Mouse (Mus musculus): ENCODE results near the gene Cftr. TPM values are rescaled to one million over a fixed set of nuclear protein-coding genes. Genes with fewer than 3 reads are reported as not detected.

The Cftr gene
- polyA plus RNA-seq, 1 experiment from 2014 or later = 0.39 TPM

GRCm38 (mm10) chr6:18182903-18183302, 12.4 kb downstream of the Cftr start:
- ATAC-seq (ENCODE audit: low FRiP score) (no peak), DNase-seq (ENCODE audit: low spot score) (no peak)
- Histone ChIP-seq H3K4me3 (replicated peaks; ENCODE audit: low read length) (no peak overlapping the region), H3K4me2 (replicated peaks) (no peak overlapping the region), H3K27me3 (ENCODE audit: control insufficient read depth, insufficient read depth, low read length) (no peaks in the 10 kb centered on the region), H3K36me3 (replicated peaks; ENCODE audit: control insufficient read depth, insufficient read depth) (no peaks in the 10 kb centered on the region), H3K9me3 (ENCODE audit: control insufficient read depth, low read length) (no peaks in the 10 kb centered on the region), H3K4me1 (replicated peaks; ENCODE audit: control insufficient read depth, insufficient read depth, low read length) (no peaks in the 10 kb centered on the region), H3K9ac (no peak overlapping the region), H3K27ac (no peak overlapping the region)

GRCm38 (mm10) chr6:18220691-18221090, 50.2 kb downstream of the Cftr start:
- Histone ChIP-seq H3K27me3 (ENCODE audit: control insufficient read depth, insufficient read depth, low read length) (no peaks in the 10 kb centered on the region), H3K4me3 (replicated peaks; ENCODE audit: low read length) (no peak overlapping the region), H3K9ac (no peak overlapping the region), H3K4me2 (replicated peaks) (no peak overlapping the region), H3K4me1 (replicated peaks; ENCODE audit: control insufficient read depth, insufficient read depth, low read length) (no peaks in the 10 kb centered on the region), H3K27ac (no peak overlapping the region), H3K36me3 (replicated peaks; ENCODE audit: control insufficient read depth, insufficient read depth) (no peaks in the 10 kb centered on the region), H3K9me3 (ENCODE audit: control insufficient read depth, low read length) (no peaks in the 10 kb centered on the region)
- 94% methylated on average over 1 of the region's 1 CpGs for WGBS
- no peak for ATAC-seq (ENCODE audit: low FRiP score)
- DNase-seq (ENCODE audit: low spot score) = no peak

GRCm38 (mm10) chr6:18223206-18223605, 52.7 kb downstream of the Cftr start:
- 93% methylated on average over 4 of the region's 4 CpGs for WGBS
- no peak overlapping the region for H3K4me3 ChIP-seq (replicated peaks; ENCODE audit: low read length)
- ATAC-seq (ENCODE audit: low FRiP score) = no peak
- no peaks in the 10 kb centered on the region for H3K27me3 ChIP-seq (ENCODE audit: control insufficient read depth, insufficient read depth, low read length)
- H3K4me2 ChIP-seq (replicated peaks) = no peak overlapping the region
- H3K9ac ChIP-seq = no peak overlapping the region
- H3K36me3 ChIP-seq (replicated peaks; ENCODE audit: control insufficient read depth, insufficient read depth) = no peaks in the 10 kb centered on the region
- DNase-seq (ENCODE audit: low spot score) = no peak
- no peaks in the 10 kb centered on the region for H3K4me1 ChIP-seq (replicated peaks; ENCODE audit: control insufficient read depth, insufficient read depth, low read length)
- no peaks in the 10 kb centered on the region for H3K9me3 ChIP-seq (ENCODE audit: control insufficient read depth, low read length)
- H3K27ac ChIP-seq = no peak overlapping the region

- ATAC-seq (ENCODE audit: low FRiP score) (no peak), DNase-seq (ENCODE audit: low spot score) (no peak)
- Histone ChIP-seq H3K9ac (no peak overlapping the region), H3K27me3 (ENCODE audit: control insufficient read depth, insufficient read depth, low read length) (no peaks in the 10 kb centered on the region), H3K36me3 (replicated peaks; ENCODE audit: control insufficient read depth, insufficient read depth) (no peaks in the 10 kb centered on the region), H3K4me1 (replicated peaks; ENCODE audit: control insufficient read depth, insufficient read depth, low read length) (no peaks in the 10 kb centered on the region), H3K4me2 (replicated peaks) (no peak overlapping the region), H3K27ac (no peak overlapping the region), H3K4me3 (replicated peaks; ENCODE audit: low read length) (no peak overlapping the region), H3K9me3 (ENCODE audit: control insufficient read depth, low read length) (no peaks in the 10 kb centered on the region)
- WGBS = 2% methylated on average over 3 of the region's 3 CpGs
Observed at GRCm38 (mm10) chr6:18225157-18225556, 54.7 kb downstream of the Cftr start.

- Histone ChIP-seq H3K4me3 (replicated peaks; ENCODE audit: low read length) (no peak overlapping the region), H3K4me1 (replicated peaks; ENCODE audit: control insufficient read depth, insufficient read depth, low read length) (no peaks in the 10 kb centered on the region), H3K27ac (no peak overlapping the region), H3K36me3 (replicated peaks; ENCODE audit: control insufficient read depth, insufficient read depth) (no peaks in the 10 kb centered on the region), H3K9me3 (ENCODE audit: control insufficient read depth, low read length) (no peaks in the 10 kb centered on the region), H3K9ac (no peak overlapping the region), H3K4me2 (replicated peaks) (no peak overlapping the region), H3K27me3 (ENCODE audit: control insufficient read depth, insufficient read depth, low read length) (no peaks in the 10 kb centered on the region)
- DNase-seq (ENCODE audit: low spot score) = no peak
- ATAC-seq (ENCODE audit: low FRiP score) = no peak
- WGBS = 52% methylated on average over 1 of the region's 1 CpGs
Observed at GRCm38 (mm10) chr6:18246495-18246894, 76.0 kb downstream of the Cftr start.

- no peaks in the 10 kb centered on the region for H3K9me3 ChIP-seq (ENCODE audit: control insufficient read depth, low read length)
- H3K36me3 ChIP-seq (replicated peaks; ENCODE audit: control insufficient read depth, insufficient read depth) = no peaks in the 10 kb centered on the region
Observed at GRCm38 (mm10) chr6:18247891-18248463, 77.5 kb downstream of the Cftr start.

GRCm38 (mm10) chr6:18248464-18248863, 78.0 kb downstream of the Cftr start:
- no peak for ATAC-seq (ENCODE audit: low FRiP score)
- H3K27me3 ChIP-seq (ENCODE audit: control insufficient read depth, insufficient read depth, low read length) = no peaks in the 10 kb centered on the region
- 63% methylated on average over 4 of the region's 4 CpGs for WGBS
- H3K4me3 ChIP-seq (replicated peaks; ENCODE audit: low read length) = no peak overlapping the region
- H3K27ac ChIP-seq = no peak overlapping the region
- DNase-seq (ENCODE audit: low spot score) = no peak
- no peaks in the 10 kb centered on the region for H3K4me1 ChIP-seq (replicated peaks; ENCODE audit: control insufficient read depth, insufficient read depth, low read length)
- H3K9me3 ChIP-seq (ENCODE audit: control insufficient read depth, low read length) = no peaks in the 10 kb centered on the region
- no peak overlapping the region for H3K4me2 ChIP-seq (replicated peaks)
- H3K9ac ChIP-seq = no peak overlapping the region
- no peaks in the 10 kb centered on the region for H3K36me3 ChIP-seq (replicated peaks; ENCODE audit: control insufficient read depth, insufficient read depth)

More at GRCm38 (mm10) chr6:18247891-18248463, 77.5 kb downstream of the Cftr start:
- ATAC-seq (ENCODE audit: low FRiP score) = no peak
- WGBS = 67% methylated on average over 2 of the region's 2 CpGs
- Histone ChIP-seq H3K4me3 (replicated peaks; ENCODE audit: low read length) (no peak overlapping the region), H3K4me2 (replicated peaks) (no peak overlapping the region), H3K27ac (no peak overlapping the region), H3K9ac (no peak overlapping the region), H3K4me1 (replicated peaks; ENCODE audit: control insufficient read depth, insufficient read depth, low read length) (no peaks in the 10 kb centered on the region), H3K27me3 (ENCODE audit: control insufficient read depth, insufficient read depth, low read length) (no peaks in the 10 kb centered on the region)
- no peak for DNase-seq (ENCODE audit: low spot score)

GRCm38 (mm10) chr6:18254586-18254985, 84.1 kb downstream of the Cftr start:
- ATAC-seq (ENCODE audit: low FRiP score) (no peak), DNase-seq (ENCODE audit: low spot score) (no peak)
- H3K4me1 ChIP-seq (replicated peaks; ENCODE audit: control insufficient read depth, insufficient read depth, low read length) = no peaks in the 10 kb centered on the region
- H3K27me3 ChIP-seq (ENCODE audit: control insufficient read depth, insufficient read depth, low read length) = peaks cover 6% of the 10 kb centered on the region; the same call in 1 of the 2 replicates
- H3K4me2 ChIP-seq (replicated peaks) = no peak overlapping the region
- no peaks in the 10 kb centered on the region for H3K36me3 ChIP-seq (replicated peaks; ENCODE audit: control insufficient read depth, insufficient read depth)
- no peaks in the 10 kb centered on the region for H3K9me3 ChIP-seq (ENCODE audit: control insufficient read depth, low read length)
- no peak overlapping the region for H3K4me3 ChIP-seq (replicated peaks; ENCODE audit: low read length)
- no peak overlapping the region for H3K9ac ChIP-seq
- WGBS = 24% methylated on average over 5 of the region's 5 CpGs
- H3K27ac ChIP-seq = no peak overlapping the region

GRCm38 (mm10) chr6:18270983-18271382, 100.5 kb downstream of the Cftr start:
- ATAC-seq (ENCODE audit: low FRiP score) = no peak
- no peak for DNase-seq (ENCODE audit: low spot score)
- no peaks in the 10 kb centered on the region for H3K27me3 ChIP-seq (ENCODE audit: control insufficient read depth, insufficient read depth, low read length)

GRCm38 (mm10) chr6:18300781-18301180, 130.3 kb downstream of the Cftr start:
- no peak for ATAC-seq (ENCODE audit: low FRiP score)
- no peaks in the 10 kb centered on the region for H3K9me3 ChIP-seq (ENCODE audit: control insufficient read depth, low read length)
- no peaks in the 10 kb centered on the region for H3K4me1 ChIP-seq (replicated peaks; ENCODE audit: control insufficient read depth, insufficient read depth, low read length)
- no peak overlapping the region for H3K4me3 ChIP-seq (replicated peaks; ENCODE audit: low read length)
- no peak overlapping the region for H3K4me2 ChIP-seq (replicated peaks)
- H3K27me3 ChIP-seq (ENCODE audit: control insufficient read depth, insufficient read depth, low read length) = no peaks in the 10 kb centered on the region
- H3K36me3 ChIP-seq (replicated peaks; ENCODE audit: control insufficient read depth, insufficient read depth) = no peaks in the 10 kb centered on the region
- no peak for DNase-seq (ENCODE audit: low spot score)
- WGBS = 81% methylated on average over 2 of the region's 2 CpGs
- H3K9ac ChIP-seq = no peak overlapping the region
- H3K27ac ChIP-seq = no peak overlapping the region

More at GRCm38 (mm10) chr6:18270983-18271382, 100.5 kb downstream of the Cftr start:
- no peaks in the 10 kb centered on the region for H3K36me3 ChIP-seq (replicated peaks; ENCODE audit: control insufficient read depth, insufficient read depth)
- H3K4me3 ChIP-seq (replicated peaks; ENCODE audit: low read length) = no peak overlapping the region
- H3K9ac ChIP-seq = no peak overlapping the region
- H3K4me1 ChIP-seq (replicated peaks; ENCODE audit: control insufficient read depth, insufficient read depth, low read length) = no peaks in the 10 kb centered on the region
- H3K9me3 ChIP-seq (ENCODE audit: control insufficient read depth, low read length) = no peaks in the 10 kb centered on the region
- no peak overlapping the region for H3K27ac ChIP-seq
- H3K4me2 ChIP-seq (replicated peaks) = no peak overlapping the region
- WGBS = 19% methylated on average over 1 of the region's 1 CpGs

Measured in hindbrain, embryonic 14.5 days (tissue).